Mouse (Mus musculus): ENCODE data around the gene Limch1.

Limch1 gene

DNA sequence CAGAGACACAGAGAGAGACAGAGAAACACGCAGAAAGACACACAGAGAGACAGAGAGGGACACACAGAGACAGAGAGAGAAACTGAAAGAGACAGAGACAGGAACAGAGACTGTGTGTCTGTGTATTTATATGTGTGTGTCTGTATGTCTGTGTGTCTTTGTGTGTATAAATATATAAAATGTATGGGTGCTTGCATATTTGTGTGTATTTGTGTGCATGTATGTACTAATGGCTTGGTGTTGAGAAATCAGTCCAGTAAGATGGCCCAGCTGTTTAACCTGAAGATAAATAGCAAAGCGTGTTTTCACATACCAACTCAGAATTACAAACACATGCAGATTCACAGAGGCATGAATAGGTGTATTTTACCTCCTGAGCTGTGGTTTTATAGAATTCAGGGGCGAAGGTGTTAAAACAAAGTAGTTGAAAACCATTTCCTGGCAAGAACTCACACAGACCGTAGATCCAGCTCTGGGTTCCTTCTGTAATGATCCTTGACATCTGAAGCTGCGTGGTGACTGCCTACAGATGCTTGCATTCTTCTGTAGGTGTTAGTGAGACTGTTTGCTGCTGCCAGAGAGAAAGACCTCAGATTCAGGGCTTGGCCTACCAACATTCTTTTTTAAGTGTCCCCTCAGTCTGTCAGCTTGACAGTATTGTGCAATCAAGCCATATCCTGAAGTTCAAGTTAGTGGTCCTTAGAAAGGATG lies 140.9 kb downstream of the Limch1 start:
- DNase-seq: no peak

DNA sequence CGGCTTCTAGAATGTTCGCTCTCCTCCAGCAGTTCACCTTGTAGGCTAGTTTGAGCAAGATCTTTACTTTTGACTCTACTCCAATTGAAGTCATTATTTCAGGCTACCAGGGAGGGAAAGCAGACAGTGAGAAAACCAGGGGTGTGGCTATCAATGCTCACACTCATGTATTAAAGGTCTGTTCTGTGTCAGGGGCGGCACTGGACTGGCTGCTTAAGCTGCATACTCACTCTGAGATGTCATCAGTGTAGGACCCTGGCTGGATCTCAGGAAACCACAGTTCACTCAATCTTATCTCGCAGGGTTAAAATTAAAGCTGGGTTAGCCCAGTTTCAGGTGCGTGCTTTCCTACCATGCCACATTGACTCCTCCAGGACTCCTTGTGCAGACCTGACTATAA lies 142.4 kb downstream of the Limch1 start:
- no peak for DNase-seq

- no peak for DNase-seq
Observed at GRCm38 (mm10) chr5:66889337-66889736, 143.7 kb downstream of the Limch1 start.

- no peak for DNase-seq
Observed at GRCm38 (mm10) chr5:66895440-66896120, 150.0 kb downstream of the Limch1 start.

DNA sequence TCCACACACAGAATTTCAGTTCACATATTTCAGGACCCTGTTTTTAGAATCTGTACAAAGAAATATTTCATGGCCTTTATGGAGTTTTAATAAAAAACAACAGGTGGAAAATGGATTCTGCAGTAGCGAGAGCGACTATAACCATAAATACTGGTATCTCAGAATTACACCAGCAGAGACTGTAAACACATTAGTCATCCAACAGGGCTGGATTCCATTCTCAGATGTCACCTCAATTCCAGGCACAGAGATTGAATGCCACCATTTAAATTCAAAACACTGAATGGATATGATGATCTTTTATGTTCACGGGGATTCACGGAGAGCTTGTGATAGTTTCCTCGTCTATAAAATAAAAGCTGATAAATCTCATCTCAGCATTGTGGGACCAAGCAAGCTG lies 152.0 kb downstream of the Limch1 start:
- DNase-seq: no peak

- DNase-seq: no peak
Observed at GRCm38 (mm10) chr5:66898252-66898651, 152.6 kb downstream of the Limch1 start.

- no peak for DNase-seq
Observed at GRCm38 (mm10) chr5:66898811-66899430, 153.3 kb downstream of the Limch1 start.

DNA sequence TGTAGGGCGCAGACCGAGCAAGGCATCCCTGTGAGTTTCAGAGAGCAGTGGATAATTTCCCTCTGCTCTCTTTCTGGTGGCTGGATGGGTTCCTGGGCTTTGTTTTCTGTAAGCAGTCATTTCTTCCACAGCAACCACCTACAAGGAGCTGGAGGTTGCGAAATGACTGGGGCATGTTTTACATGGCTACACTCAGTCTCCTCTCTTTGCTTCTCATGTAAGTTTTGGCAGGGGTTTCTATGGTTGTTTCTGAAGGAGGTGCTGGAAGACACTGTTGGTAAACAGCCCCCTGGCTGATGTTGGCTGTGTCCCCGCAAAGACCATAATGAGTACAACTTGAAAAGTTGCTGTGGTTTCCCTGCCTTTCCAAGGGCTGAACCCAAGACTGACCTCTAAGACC lies 155.5 kb downstream of the Limch1 start:
- DNase-seq: no peak

GRCm38 (mm10) chr5:66904835-66905234 lies 159.2 kb downstream of the Limch1 start:
- no peak for DNase-seq

DNA sequence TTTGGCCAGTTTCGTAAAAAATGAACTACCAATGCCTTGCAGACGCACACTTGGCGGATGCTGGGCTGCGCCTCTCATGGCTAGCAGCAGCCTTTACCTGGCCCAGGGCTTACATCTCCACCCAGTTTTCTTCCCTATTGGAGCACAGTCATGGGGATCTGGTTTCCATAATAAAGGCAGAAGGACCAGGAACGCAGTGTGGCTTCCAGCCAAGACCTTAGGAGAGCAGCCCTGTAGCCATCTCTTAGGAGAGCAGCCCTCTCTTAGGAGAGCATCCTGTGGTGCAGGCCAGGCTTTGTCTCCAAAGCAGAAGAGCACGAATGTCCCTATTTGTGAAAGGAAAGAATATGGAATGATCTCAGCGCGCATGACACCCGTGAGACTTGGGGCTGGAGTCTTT lies 163.3 kb downstream of the Limch1 start:
- DNase-seq: no peak

DNA sequence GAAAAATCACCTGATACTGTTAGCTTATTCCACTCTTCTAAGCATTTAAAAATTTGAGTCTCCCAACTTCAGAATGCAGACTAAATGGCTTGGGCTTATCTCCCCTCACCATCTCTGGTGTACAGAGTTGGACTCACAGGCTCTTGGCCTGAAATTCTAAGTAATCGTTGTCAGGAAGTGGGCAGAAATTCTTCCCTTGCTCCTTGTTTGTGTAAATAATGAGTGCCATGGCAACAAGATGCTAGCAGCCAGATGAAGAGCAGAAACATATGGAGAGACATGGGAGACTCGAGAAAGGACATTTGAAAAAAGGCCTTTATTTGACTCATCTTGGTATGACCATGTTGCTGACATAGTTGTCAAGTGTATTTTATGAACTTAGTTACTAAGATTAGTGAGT lies 164.3 kb downstream of the Limch1 start:
- DNase-seq: no peak

- DNase-seq: no peak
Observed at GRCm38 (mm10) chr5:66910610-66911009, 165.0 kb downstream of the Limch1 start.

GRCm38 (mm10) chr5:66911068-66911467 lies 165.4 kb downstream of the Limch1 start:
- DNase-seq: no peak

- no peak for DNase-seq
Observed at GRCm38 (mm10) chr5:66913791-66914190, 168.2 kb downstream of the Limch1 start.

DNA sequence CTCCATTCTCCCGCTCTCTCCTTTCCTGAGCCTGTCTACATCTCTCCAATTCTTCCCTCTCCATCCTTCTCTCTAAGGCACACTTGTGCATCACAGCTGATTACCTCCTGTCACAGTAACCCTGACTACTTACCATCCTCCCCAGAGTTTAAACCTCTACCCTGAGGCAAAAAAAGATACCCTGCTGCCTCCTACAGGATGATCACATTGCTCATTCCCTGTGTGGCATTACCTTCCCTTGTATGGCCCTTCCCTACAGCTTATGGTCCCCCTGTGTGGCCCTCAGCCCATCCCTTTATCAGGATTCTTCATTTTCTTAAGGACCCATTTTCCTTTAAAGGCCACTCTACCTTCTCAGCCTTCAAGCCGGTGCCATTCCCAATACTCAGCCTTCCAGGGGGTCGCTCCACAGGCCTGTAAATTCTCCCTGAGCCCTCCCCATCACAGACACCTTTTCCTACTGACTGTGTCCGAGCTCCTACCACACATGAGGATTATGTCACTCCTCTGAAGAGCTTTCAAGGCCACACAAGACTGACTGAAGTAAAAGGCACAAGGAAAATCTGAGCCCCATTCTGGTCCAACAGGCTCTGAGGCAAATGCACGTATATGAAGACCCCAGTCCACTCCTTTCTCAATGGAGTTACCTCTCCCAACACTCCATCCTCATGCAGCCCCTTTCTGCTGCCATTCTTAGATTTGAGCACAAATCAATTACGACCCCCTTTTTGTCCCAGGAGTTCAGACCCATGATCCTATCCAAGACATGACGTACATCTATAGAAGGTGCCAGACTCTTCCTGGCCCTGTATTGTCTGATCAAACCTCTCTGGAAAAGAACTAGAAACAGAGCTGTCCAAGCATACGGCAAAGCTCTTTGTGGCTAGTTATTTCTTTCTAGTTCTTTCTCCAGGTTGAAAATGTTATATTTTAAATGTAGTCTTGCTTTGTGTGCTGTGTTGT lies 172.0 kb downstream of the Limch1 start:
- DNase-seq: no peak

- no peak for DNase-seq
Observed at GRCm38 (mm10) chr5:66918316-66919305, 173.0 kb downstream of the Limch1 start.

DNA sequence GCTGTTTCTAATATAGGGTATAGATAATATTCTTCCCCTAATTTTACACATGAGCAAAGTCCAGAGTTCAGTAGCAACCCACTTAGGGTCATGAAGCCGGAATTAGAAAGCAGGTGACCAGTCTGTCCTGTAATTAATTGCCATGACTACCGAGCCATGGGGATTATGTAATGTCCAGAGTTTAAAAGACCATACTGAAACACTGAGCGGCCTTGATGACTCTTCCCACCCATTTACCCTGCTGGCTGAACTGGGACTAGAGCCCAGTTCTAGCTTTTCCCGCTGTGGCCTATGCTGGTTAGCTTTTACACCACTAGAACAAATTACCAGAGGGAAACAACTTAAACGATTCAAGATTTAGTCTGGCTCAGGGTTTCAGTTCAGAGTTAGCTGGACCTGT lies 177.0 kb downstream of the Limch1 start:
- DNase-seq: no peak

DNA sequence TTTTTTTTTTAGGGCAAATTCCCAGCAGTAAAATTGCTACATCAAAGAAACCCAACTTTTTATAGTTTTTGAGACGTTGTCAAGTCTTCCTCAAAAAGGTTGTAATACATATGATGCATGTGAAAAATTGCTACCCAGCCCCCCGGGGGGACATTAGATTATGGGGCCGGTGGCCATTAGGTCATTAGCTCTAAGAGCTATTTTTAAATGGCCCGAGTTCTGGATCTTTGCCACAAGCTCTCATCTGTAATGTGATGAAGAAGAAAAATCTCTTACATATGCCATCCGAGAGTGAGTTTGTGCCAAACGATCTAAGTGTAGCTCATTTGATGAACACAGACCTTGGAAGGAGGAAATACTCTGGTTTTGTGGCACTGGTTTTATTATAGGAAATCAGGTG lies 183.7 kb downstream of the Limch1 start:
- DNase-seq: no peak

DNA sequence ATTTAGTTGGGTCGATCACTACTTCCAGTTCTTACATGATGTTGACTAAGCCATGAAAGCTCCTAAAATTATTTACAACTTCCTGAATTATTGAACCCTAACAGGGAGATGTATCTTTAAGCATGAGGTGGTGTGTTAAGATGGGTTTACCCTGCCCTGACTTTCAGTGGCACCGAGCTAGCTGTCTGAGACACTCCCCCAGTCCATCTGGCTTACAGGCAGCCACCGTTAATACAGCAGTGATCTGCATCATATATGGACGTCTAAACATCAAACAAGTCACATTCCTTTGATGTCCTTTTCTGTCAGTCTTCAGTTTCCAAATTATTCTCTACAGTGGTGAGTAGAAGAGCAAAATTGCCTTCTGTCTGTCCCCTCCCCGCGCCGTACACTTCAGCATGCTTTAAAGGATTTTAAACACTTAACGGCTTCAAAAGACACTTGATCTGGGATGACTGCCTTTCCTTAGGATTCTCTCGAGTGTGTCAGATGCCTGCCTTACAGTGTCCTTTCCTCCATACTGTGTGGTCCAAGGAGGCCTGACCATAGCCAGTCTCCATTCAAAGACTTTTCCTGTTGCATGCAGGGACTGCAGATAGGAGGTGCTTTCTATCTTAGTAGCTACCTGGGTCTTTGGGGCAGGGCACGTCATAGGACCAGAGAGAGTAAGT lies 187.6 kb downstream of the Limch1 start:
- no peak for DNase-seq

GRCm38 (mm10) chr5:66934585-66934984 lies 189.0 kb downstream of the Limch1 start:
- DNase-seq: no peak

- DNase-seq: no peak
Observed at GRCm38 (mm10) chr5:66937376-66937775, 191.7 kb downstream of the Limch1 start.
